Mouse (Mus musculus) 3T3-L1 (cell line): Measurements from ENCODE around the gene Tyw5.
A peak's percentile ranks its signal among the peaks of the same experiment; 100 is the strongest.

ENCODE experiments used
- DNase-seq: peaks from one replicate; pipeline ENCODE4 v3.0.0-alpha.2; 2015; ENCODE audit warnings: low read depth, low spot score

Tyw5 gene

GRCm38 (mm10) chr1:57406187-57407151 lies at the start of gene Tyw5, which contains the start of gene Maip1:
Tyw5 (minus strand) TSS chr1:57407101.
Maip1 (plus strand) TSS chr1:57406328.
- DNase-seq, result peak; percentile 81

GRCm38 (mm10) chr1:57450241-57450640 lies 43.3 kb upstream of the Tyw5 start:
- DNase-seq, result peak; percentile 64

- DNase-seq, result no peak
Measured at GRCm38 (mm10) chr1:57445679-57446078, 38.8 kb upstream of the Tyw5 start.

- DNase-seq, result peak; percentile 70
Measured at GRCm38 (mm10) chr1:57440771-57441170, 33.9 kb upstream of the Tyw5 start.

- no peak for DNase-seq
Measured at GRCm38 (mm10) chr1:57439026-57439425, 32.1 kb upstream of the Tyw5 start.

GRCm38 (mm10) chr1:57436954-57437353 lies 30.1 kb upstream of the Tyw5 start:
- no peak for DNase-seq

GRCm38 (mm10) chr1:57436408-57436807 lies 29.5 kb upstream of the Tyw5 start:
- peak; percentile 55 for DNase-seq

GRCm38 (mm10) chr1:57433141-57433540 lies 26.2 kb upstream of the Tyw5 start:
- DNase-seq, result no peak

GRCm38 (mm10) chr1:57429786-57430483 lies 23.0 kb upstream of the Tyw5 start:
- peak; percentile 16 for DNase-seq

GRCm38 (mm10) chr1:57428368-57429308 lies 21.7 kb upstream of the Tyw5 start:
- DNase-seq, result peak; percentile 86

- DNase-seq, result peak; percentile 68
Measured at GRCm38 (mm10) chr1:57423696-57424095, 16.8 kb upstream of the Tyw5 start.

- no peak for DNase-seq
Measured at GRCm38 (mm10) chr1:57413397-57413796, 6.5 kb upstream of the Tyw5 start.

- DNase-seq, result no peak
Measured at GRCm38 (mm10) chr1:57408994-57409393, 2.1 kb upstream of the Tyw5 start.

GRCm38 (mm10) chr1:57402116-57402515 lies 4.8 kb downstream of the Tyw5 start:
- no peak for DNase-seq

GRCm38 (mm10) chr1:57400877-57401276 lies 6.0 kb downstream of the Tyw5 start:
- no peak for DNase-seq

GRCm38 (mm10) chr1:57400321-57400720 lies 6.6 kb downstream of the Tyw5 start:
- DNase-seq, result no peak

GRCm38 (mm10) chr1:57394051-57394450 lies 12.8 kb downstream of the Tyw5 start:
- DNase-seq, result peak; percentile 84

- no peak for DNase-seq
Measured at GRCm38 (mm10) chr1:57392417-57392816, 14.5 kb downstream of the Tyw5 start.

- DNase-seq, result no peak
Measured at GRCm38 (mm10) chr1:57390993-57391790, 15.7 kb downstream of the Tyw5 start.

- no peak for DNase-seq
Measured at GRCm38 (mm10) chr1:57388402-57389155, 18.3 kb downstream of the Tyw5 start.
